Mouse (Mus musculus): ENCODE measurements around the gene Timm10b. TPM values are rescaled to one million over a fixed set of nuclear protein-coding genes. Genes with fewer than 3 reads are reported as not detected.
A peak's percentile ranks its signal among the peaks of the same experiment; 100 is the strongest.

Gene Timm10b
- 100 to 1,000 TPM; 214 to 228 TPM for polyA plus RNA-seq (2017; shearing (Covaris generic))

DNA sequence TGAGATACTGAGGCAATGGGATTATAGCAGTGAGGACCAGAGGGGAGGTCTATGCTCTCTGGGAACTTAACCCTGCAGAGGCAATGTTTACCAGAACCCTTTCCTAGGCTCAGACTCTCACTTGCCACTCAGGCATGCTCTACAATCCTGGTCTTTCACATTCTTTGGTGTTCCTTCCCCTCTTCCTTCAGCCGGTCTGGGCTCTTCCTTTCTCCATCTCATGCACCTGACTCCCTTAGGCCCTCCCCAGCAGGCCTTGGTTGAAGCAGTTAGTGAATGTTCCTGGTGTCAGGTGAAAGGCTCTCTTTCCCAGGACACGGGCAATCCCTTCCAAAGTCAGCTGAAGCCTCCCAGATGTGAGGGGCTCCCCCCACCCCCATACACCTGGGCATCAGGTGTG lies at the start of gene Timm10b:
TSS of gene Timm10b (plus strand) at position 301 of the 400 bp plus-strand sequence.
- ATAC-seq, result peak; percentile 3

DNA sequence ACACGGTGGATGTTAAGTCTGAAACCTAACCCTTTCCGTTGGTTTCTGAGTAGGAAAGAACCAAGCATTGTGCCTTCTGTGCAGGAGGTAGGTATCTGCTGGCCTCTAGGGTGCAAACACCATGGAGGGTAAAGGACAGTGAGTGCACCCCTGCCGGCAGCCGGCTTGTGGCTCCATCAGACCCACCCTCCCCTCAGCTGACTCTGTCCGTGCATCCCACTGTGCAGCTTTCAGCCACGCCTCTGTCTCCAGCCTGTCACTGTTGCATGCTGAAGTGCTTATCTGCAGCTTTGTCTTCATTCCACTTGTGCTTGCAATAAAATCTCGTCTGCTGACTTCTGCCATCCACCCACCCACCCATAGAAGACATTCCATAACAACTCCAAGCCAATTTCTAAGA lies 49.8 kb upstream of the Timm10b start:
- ATAC-seq, result no peak

DNA sequence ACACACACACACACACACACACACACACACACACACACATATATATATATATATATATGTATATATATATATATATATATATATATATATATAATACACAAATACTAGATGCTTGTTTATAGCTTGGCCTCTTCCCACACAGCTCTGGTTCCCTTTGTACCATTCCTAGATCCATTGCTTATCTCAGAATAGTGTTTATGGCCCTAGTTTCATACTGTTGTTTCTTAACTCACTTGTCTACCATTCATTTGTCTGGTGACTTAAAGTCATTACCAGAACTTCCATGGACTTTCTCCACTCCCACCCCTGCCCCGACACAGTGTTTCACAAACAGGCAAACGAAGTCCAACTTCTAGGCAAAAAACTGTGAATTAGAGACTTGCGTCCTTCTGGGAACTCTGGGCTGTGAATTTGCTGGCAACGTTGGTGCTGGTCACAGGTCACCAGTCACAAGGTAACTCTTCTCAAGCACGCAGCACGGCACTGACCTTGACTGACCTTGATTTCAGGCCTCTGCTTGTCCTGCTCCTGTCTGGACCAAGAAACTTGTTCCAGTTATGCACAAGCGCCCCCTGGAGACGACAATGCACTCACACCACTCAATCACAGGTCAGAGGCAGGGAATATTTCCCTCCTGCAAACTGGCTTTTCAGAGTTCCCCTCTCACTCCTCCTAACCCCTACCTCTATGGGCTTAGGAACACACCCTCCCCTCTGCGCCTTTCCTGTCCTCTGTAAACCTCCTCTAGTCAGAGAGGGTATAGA lies 36.8 kb upstream of the Timm10b start:
- no peak for ATAC-seq

DNA sequence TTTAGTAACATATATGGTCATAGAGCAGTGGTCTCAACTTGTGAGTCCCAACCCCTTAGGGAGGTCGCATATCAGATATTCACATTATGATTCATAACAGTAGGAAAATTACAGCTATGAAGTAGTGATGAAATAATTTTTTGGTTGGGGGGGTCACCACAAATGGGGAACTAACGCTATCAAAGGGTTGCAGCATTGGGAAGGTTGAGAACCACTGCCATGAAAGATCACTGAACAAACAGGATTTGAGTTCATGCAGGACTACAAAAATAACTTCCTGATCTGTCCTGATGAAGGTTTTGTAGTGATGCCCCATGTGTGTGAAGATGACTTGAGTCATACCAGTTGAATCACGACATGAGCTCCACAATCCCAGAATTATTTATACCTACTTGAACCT lies 31.4 kb upstream of the Timm10b start:
- ATAC-seq, result no peak

DNA sequence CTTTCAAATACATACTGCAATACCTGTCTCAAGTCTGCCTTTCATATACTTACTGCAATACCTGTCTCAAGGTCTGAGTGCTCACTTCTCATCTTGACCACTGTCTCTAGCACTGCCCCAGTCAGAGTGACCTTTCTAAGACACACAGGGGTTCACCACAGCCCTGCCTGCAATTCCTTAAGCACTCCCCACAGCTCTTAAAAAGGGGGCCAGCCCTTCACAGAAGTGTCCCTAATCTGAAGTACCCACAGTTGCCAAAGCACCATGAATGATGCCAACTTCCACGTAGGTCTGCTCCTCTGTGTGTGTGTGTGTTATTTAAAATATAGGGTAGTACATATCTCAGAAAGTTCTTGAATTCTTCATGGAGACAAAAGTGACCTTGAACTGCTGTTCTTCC lies 28.1 kb upstream of the Timm10b start:
- ATAC-seq, result no peak

DNA sequence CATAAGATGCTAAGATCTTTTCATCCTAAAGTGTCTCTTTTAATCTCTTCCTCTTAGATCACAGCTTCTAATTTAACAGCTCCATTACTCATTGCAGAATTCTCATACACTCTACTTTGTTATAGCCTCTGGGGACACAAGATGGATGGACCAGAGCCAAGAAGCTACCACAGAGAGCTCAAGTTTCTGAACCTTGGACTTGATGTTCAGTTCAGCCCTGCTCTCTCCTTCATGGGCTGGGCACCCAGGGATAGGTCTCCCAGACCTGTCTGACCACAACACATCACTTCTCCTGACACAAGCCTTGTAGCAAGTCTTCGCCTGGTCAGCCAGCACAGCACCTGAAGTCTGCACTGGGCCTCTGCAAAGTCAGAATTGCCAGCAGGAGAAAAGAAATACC lies 25.5 kb upstream of the Timm10b start:
- no peak for ATAC-seq

DNA sequence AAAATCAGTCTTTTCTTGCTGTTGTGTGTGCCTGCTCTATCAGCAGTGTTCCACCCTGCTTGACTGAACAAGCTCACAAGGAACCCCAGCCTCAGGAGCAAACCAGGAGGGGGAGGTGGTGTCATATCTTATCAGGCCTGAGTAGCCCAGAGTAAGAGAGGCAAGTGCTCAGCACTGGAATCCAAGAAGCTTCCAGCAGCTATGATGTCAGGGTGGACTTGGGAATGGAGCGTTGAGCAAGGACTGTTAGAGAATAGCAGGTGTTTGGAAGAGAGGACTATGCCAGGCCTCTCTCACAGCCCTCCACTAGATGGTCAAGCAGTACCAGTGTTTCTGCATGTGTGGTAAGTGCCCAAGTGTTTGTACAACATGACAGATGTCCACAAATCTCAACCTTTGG lies 24.1 kb upstream of the Timm10b start:
- no peak for ATAC-seq

GRCm38 (mm10) chr7:105616561-105616960 lies 23.3 kb upstream of the Timm10b start:
- no peak for ATAC-seq

DNA sequence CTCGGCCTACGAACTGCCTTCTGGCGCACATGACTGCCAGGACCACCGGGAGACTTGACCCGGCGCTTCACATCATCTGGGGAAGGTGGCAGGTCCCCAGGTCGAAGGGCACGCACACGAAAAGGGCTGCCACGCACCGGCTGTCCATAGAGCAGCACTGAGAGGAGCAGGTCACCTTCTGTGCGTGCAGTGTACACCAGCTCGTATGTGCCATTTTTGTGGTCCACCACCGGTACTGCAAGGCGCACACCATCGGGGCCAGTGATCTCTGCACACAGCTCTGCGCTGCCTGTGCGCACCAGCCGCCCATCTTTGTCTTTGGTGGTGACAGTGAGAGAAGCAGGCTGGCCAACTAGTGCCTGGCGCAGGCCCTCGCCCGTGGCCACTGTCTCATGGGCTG lies 22.0 kb upstream of the Timm10b start:
- no peak for ATAC-seq

DNA sequence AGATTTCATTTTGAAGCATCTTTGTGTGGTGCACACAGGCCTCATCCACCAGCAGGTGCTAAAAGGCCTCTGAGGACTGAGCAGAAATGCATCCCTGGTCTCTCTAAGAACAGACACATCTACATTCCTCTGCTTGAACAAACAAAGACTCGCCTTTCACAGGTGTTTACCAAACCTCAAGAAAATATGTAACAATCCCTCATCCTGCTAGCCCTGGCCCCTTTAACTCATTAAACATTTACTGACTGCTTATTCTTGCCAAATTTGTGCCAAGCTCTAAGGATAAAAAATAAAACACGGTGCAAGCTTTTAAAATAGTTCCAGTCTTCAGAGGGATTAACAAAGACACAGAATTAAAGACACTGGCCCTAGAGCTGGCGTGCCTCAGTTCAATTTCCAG lies 20.2 kb upstream of the Timm10b start:
- ATAC-seq, result no peak

- no peak for ATAC-seq
These were observed 18.8 kb upstream of the Timm10b start for GRCm38 (mm10) chr7:105621053-105621452.

DNA sequence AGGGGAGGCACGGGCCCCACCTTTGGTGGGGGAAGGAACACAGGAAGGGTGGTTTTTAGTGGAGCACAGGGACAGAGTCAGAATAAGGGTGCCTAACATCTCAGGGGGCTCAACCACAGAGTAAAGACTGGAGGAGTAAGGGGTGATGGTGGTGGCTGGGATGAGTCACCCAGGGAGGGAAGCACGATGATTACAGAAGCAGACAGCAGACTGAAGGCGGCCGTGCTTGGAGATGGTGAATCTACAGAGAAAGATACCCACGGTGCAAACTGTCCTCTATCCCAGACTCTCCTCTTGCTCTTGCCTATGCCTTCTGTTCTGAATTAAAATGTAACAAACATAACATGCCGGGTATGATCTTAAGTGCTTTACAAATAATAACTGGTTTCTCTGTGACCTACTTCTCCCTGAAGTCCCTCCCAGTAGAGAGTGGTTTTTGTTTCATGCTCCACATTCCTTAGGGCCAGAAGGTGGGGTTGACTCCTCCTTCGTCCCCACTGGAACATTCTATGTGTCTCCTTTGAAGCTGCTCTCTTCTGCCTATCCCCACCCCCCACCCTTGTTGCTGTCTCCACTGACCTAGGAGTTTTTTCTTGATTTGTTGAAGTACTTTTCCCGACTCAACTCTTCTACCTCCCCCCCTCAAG lies 18.1 kb upstream of the Timm10b start:
- ATAC-seq, result no peak

GRCm38 (mm10) chr7:105625397-105625796 lies 14.5 kb upstream of the Timm10b start:
- ATAC-seq, result no peak

DNA sequence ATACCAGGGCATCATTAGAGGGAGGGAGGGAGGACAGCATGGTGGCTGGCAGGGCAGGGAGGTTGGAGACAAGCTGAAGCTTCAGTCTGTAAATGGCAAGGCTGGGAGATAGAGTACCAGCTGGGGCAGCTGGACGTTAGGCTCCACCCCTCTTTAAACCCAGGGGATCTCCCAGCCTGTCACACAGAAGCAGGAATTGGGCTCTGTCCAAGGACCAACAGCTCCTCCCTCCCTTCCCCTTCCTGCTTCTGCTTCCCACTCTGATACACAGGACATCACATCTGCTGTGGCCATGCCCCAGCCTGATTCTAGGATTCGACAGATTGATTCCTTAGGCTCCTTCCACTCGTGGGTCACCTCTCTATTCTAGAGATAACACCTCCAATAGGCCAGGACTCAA lies 11.2 kb upstream of the Timm10b start:
- no peak for ATAC-seq

DNA sequence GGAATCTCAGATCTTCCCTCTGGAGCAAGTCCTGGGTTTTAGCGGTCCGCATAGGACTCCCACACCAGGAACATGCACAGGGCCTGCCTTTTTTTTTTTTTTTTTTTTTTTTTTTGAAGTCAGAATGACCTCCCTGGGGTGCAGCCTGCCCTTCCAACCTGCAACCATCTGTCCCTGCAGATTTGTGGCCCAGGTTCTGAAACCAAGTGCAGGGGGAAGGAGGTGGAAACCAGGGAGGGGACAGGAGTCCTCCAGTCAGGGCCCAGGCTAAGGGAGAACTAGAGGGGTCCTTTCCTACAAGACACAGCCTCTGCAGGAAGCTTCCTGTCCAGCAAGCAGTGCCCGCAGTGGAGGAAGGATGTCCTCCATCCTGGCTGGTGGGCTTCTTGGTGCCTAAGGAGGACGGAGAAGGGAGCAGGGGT lies 7.3 kb upstream of the Timm10b start:
- ATAC-seq, result no peak

- ATAC-seq, result peak; percentile 81
These were observed 6.6 kb upstream of the Timm10b start, which contains the start of gene Trim3 for GRCm38 (mm10) chr7:105633127-105633800. Gene Trim3 (minus strand): TSS chr7:105633571.

- no peak for ATAC-seq
These were observed 6.1 kb upstream of the Timm10b start for GRCm38 (mm10) chr7:105633801-105634135.

DNA sequence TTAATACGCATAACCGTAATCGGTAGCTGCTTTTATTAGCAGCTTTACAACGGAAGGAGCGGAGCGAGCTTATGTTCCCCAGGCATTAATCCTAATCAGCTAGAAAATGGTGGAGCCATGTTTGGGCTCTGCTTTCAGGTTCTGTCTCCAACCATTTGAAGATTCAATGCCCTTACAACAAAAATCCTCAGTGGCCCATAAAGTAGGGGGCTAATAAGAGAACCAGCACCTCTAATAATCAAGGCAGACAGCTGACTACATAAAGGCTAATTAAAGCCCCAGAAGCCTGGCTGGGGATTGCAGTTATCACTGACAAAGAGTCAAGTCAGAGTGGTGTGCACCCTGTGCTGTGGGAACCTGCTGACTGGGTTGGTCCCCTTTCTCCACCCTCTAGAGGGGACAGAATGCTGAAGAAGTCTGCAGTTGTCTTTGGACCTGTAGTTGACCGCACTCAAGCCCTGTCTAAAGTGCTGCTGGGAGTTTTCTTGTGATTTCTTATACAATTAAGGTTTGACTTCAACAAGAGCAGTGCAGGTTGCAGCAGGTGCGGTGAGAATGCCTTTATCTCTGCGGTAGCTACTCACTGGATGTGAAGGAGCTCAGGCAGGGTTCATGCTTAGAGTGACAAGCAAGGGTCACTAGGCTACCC lies 5.5 kb upstream of the Timm10b start:
- no peak for ATAC-seq

DNA sequence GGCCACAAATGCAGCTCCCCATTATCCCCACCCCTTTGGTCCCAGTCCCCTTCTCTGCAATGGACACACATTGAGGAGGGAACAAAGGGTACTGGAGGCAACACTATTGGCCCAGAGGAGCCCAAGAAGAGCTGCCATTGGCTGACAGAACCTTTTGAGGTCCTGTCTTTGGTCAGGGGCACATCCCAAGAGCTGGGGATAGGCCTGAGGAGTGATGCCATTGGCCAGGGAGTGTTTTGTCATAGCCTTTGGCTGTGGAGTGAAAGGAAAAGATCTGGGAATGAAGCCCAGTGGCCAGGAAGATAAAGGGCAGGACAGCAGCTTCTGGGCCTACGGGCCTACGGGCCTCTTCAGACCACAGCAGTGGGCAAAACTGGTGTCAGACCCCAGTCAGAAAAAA lies 4.1 kb upstream of the Timm10b start:
- no peak for ATAC-seq

DNA sequence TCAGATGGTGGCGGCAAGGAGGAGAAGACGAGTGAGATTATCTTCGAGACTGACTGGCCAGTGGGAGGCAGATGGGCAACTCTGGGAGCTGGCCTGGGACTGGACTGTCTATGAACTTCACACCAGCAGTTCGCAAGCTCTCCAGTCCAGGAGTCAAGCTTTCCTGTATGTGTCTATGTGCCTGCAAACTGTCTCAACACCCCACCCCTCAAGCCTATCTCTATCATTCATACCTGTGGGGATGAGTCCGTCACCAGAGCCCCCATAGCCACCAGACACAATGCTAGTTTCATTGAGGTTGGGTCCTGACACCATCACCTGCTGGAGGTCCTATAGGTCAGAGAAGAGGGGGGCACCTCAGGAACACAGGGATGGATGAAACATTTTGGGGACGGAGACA lies 1.1 kb upstream of the Timm10b start:
- ATAC-seq, result no peak

DNA sequence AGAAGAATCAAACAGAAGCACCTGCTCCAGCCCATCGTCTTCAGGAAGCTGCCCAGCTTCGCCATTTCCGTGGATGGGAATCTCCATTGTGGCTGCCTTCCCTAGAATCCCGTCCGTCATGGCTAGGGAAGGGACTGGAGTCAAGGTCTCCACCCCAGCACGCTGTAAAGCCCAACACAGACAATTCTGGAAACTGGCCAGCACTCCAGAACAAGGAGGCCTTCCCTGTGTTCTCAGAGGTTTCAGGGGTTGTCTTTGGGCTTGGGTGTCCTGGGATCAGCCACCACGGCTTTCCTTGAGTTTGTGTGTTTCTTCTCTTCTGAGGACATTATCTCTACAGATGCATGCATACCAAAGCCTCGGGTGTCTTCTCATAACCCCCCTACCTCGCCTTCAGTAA lies 552 bp upstream of the Timm10b start:
- ATAC-seq, result no peak

GRCm38 (mm10) chr7:105640233-105640893 lies 507 bp downstream of the Timm10b start, which contains the start of the genes Arfip2 and Gm45799:
Gene Arfip2 (minus strand): TSS chr7:105640416.
Gene Gm45799 (plus strand): TSS chr7:105640552.
- peak; percentile 96 for ATAC-seq

DNA sequence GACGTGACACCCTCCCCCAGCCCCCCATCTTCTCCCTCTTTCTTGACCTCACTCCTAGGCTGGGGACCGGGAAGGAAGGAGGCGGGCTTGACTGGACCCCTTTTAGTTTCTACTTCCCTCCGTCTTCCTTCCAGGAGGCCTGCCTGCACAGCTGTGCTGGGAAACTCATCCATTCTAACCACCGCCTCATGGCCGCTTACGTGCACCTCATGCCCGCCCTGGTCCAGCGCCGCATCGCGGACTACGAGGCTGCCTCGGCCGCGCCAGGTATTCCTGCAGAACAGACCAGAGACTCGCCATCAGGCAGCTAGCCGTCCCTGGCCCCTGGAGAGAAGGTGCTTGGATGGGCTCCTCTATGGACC lies 1.0 kb downstream of the Timm10b start:
- no peak for ATAC-seq
